Mouse (Mus musculus): ENCODE measurements around the gene Hist1h4n. TPM values are rescaled to one million over a fixed set of nuclear protein-coding genes. Genes with fewer than 3 reads are reported as not detected.
"Not testable (repeated sequence)": the region's sequence is repeated elsewhere in the genome, so short reads cannot be mapped to it uniquely, and the experiment has no call there.

Hist1h4n gene
- polyA plus RNA-seq, 1 experiment = 58.6 TPM

DNA sequence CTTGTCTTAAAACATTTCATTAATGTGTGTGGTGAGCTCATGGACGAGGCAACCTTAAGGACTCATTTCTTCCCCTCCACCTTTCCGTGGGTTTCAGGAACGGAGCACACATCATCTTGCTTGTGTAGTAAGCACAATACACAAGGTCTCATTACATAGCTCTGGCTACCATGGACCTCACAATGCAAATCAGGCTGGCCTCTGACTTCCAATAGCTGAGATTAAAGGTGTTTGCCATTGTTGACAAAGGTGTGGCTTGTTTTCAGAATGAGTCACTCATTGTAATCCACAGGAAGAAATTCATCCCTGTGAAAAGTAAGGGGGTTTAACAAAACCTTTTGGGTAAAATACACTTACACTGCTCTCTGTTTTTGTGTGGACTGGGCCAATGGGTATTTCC, 3.5 kb downstream of the Hist1h4n start:
- no peak for TF ChIP-seq POLR2A (IDR thresholded peaks at IDR 0.05; ENCODE audit: borderline replicate concordance, extremely low read depth, insufficient read depth, insufficient read length, poor library complexity, severe bottlenecking)
- no peak for TF ChIP-seq CTCF (IDR thresholded peaks at IDR 0.05; ENCODE audit: borderline replicate concordance, extremely low read depth, insufficient read depth, insufficient read length)
- DNase-seq (ENCODE audit: low read depth) = no peak

DNA sequence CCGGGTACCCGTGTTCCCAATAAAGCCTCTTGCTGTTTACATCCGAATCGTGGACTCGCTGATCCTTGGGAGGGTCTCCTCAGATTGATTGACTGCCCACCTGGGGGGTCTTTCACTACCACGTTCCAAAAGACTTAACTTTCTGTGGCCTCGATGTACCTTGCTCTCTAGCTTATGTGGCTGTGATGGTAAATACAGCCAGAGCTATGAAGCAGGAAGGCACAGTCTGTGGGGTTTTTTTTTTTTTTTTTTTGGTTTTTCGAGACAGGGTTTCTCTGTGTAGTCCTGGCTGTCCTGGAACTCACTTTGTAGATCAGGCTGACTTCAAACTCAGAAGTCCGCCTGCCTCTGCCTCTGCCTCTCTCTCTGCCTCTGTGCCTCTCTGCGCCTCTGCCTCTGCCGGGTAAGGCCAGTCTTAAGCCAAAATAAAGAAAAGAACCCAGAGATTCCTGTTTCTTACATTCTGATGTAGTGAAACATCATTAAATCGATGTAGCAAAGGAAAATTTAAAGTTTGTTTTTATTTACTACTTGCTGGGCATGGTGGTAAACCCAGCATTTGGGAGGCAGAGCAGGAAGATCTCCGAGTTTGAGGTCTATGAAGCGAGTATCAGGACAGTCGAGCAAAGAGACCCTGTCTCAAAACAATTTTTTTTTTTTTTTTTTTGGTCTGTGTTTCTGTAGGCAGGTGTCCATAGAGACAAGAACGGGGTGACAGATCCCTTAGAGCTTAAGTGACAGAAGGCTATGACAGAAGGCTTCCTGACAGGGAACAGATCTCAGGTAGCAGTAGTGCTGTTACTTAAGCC, 11.7 kb downstream of the Hist1h4n start:
- not testable (repeated sequence) for DNase-seq (ENCODE audit: low read depth)

DNA sequence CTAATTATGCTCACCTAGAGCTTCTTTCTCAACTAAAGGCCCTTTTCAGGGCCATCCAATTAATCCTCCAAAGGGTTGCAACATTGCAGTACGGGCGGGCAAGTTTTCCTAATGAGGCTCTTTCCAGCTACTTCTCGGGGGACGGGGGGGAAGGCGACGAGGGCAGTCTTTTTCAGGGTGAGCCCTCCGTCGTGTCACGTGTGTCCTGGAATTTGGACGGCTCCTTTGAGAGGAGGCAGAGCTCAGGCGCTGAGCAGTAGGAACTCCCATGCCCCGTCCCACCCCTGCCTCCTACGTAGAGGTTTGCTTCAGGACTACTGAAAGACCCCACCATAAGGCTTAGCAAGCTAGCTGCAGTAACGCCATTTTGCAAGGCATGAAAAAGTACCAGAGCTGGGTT, 19.9 kb downstream of the Hist1h4n start:
- not testable (repeated sequence) for DNase-seq (ENCODE audit: low read depth)

DNA sequence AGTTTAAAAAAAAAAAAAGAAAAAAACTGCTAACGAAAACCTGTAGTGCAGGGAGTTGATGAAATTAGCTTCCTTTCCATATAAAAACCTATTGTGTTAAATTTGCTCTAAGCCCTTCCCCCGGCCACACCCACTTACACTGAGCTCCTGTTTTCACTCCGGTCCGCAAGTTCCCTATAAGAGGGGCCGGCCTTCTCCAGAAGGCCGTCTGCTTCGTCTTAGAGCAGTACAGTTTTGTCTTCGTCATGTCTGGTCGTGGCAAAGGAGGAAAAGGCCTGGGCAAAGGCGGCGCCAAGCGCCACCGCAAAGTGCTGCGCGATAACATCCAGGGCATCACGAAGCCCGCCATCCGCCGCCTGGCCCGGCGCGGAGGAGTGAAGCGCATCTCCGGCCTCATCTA, 20.5 kb downstream of the Hist1h4n start, which contains the start of gene Hist1h4m:
Hist1h4m (plus strand) TSS at position 208 of the 400 bp plus-strand sequence.
- DNase-seq (ENCODE audit: low read depth) = not testable (repeated sequence)

DNA sequence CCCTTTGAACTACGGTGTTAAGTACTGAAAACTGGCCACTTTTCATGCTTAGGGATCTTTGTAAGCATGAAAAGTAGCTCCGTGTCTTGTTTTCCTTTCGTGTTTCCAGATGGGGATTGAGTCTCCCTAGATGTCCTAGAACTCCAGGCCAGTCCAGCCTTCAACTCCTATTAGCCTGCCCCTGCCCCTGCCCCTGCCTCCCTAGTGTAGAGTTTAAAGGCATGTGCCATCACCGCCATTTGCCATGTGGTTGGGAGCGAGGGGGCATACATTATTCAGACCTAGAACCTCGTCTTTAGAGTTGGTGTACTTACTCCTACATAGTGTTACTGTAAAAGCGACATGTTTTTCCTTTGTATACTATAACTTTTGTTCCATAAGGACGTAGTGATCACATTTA, 20.9 kb downstream of the Hist1h4n start:
- not testable (repeated sequence) for DNase-seq (ENCODE audit: low read depth)

DNA sequence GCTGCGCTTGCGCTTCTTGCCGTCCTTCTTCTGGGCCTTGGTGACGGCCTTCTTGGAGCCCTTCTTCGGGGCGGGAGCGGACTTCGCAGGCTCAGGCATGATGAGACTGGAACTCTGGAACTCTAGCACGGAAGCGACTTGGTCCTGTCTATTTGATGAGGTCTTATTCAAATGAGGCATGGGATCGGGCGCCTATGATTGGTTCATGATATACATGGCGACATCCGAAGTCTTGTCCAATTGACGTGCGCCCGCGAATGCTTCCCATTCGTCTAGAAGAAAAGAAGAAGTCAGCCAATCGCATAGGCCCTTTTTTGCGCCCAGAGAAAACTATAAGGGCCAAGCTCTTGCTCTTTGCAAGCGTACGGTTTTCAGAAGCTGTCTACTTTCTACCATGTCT, 21.9 kb downstream of the Hist1h4n start, which contains the start of the genes Hist1h2bq and Hist1h2ao:
Hist1h2bq (minus strand) TSS at position 125 of the 400 bp plus-strand sequence.
Hist1h2ao (plus strand) TSS at position 393 of the 400 bp plus-strand sequence.
- DNase-seq (ENCODE audit: low read depth) = not testable (repeated sequence)

DNA sequence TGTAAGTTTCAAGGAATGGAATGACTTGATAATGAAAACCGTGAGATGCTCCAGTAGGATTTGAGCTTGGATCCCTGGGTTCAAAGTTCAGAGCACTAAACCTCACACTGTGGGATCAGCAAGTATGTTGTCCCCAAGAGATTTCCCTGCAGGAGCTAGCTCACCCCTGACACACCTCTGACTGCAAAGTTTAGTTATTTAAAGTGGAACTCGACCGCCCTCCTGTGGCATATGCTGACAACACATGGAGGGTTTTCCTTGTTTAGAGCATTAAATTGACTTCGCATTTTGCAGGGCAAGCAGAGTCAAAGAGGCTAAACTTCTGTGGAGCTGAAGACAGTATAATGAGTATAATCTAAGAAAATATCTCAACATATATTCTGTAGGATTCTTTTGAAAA, 28.9 kb downstream of the Hist1h4n start:
- DNase-seq (ENCODE audit: low read depth) = not testable (repeated sequence)

DNA sequence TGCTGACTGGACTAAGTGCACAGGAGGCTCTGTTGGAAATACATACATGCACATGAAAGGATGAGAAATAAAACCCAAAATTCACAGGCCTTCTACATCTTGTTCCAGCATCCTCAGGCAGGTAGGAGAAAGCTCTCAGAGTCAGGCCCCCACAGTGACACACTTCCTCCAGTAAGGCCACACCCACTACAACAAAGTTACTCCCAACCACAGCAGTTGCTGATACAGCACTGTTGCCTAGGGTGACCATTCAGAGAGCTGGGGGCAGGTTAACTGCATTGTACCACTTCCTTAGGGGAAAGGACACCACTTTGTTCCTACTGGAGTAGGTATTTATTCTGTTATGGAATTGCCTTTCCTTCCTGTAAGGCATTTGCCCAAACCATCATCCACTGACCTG, 34.8 kb downstream of the Hist1h4n start:
- DNase-seq (ENCODE audit: low read depth) = not testable (repeated sequence)

DNA sequence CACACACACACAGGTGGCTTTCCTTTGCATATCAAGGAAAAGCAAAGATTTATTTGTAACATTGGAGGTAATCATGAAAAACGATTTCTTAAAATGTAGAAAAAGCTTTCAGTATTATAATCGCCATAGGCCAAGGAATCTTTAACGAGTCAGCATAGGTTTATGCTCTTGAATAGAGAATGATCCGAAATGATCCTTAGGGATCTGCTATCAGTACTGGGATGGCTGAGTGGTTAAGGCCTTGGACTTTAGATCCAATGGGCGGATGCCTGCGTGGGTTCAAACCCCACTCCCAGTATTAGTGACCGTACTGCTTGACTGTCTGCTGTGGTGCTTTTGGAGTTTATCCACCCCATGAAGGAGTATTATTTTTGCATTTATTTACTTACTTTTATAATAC, 36.4 kb downstream of the Hist1h4n start:
- no peak for DNase-seq (ENCODE audit: low read depth)
- TF ChIP-seq POLR2A (IDR thresholded peaks at IDR 0.05; ENCODE audit: borderline replicate concordance, extremely low read depth, insufficient read depth, insufficient read length, poor library complexity, severe bottlenecking) = no peak
- TF ChIP-seq CTCF (IDR thresholded peaks at IDR 0.05; ENCODE audit: borderline replicate concordance, extremely low read depth, insufficient read depth, insufficient read length) = no peak

DNA sequence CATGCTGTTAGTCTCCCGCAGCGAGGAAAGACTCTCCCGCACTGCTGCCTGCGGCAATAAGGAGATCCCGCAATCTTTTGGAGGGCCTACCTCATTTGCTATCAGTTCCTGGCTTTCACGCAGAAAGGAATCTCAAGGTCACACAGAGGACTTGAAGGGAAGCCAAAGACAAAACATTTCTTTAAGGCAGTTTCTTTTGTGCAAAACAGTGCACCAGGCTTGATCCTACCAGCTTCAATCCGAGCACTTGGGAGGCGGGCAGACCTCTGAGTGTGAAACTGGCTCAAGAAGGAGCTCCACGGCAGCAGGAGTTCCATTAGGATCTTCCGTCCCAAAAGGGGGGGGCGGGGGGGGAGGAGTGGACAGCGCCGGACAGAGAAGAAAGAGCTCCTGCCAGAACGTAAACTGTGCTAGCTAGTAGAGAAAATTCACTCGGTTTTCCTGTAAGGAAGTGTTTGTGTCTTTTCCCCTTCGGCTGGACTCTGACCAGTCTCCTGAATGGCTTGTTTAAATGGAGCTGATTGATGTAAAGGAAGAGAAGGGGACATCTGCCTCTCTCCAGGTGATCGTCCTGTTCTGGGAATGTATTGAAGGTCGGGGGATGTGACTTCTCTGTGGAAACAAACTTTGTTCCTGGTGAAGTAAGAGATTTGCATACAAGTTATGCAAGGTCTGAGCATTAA, 41.3 kb downstream of the Hist1h4n start:
- DNase-seq (ENCODE audit: low read depth) = peak; percentile 41
- TF ChIP-seq CTCF (IDR thresholded peaks at IDR 0.05; ENCODE audit: borderline replicate concordance, extremely low read depth, insufficient read depth, insufficient read length) (no peak), POLR2A (IDR thresholded peaks at IDR 0.05; ENCODE audit: borderline replicate concordance, extremely low read depth, insufficient read depth, insufficient read length, poor library complexity, severe bottlenecking) (no peak)

DNA sequence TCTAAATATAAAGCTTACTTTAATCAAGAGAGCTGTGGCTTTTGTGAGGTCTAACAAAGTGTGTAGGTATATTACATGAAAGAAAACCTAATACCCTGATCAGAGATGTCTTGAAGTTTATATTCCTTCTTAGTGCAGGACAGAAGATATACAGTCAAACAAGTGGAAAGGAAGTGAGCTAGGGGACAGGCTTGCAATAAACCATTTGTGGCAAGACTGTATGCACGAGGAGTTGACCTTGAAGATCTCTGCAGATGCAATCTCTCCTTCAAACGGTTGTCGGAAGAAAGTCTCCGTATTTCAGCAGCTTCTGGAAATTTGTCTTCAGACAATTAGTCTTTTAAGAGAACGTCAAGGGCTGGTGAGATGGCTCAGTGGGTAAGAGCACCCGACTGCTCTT, 42.1 kb downstream of the Hist1h4n start:
- TF ChIP-seq CTCF (IDR thresholded peaks at IDR 0.05; ENCODE audit: borderline replicate concordance, extremely low read depth, insufficient read depth, insufficient read length) = no peak
- no peak for TF ChIP-seq POLR2A (IDR thresholded peaks at IDR 0.05; ENCODE audit: borderline replicate concordance, extremely low read depth, insufficient read depth, insufficient read length, poor library complexity, severe bottlenecking)
- no peak for DNase-seq (ENCODE audit: low read depth)

DNA sequence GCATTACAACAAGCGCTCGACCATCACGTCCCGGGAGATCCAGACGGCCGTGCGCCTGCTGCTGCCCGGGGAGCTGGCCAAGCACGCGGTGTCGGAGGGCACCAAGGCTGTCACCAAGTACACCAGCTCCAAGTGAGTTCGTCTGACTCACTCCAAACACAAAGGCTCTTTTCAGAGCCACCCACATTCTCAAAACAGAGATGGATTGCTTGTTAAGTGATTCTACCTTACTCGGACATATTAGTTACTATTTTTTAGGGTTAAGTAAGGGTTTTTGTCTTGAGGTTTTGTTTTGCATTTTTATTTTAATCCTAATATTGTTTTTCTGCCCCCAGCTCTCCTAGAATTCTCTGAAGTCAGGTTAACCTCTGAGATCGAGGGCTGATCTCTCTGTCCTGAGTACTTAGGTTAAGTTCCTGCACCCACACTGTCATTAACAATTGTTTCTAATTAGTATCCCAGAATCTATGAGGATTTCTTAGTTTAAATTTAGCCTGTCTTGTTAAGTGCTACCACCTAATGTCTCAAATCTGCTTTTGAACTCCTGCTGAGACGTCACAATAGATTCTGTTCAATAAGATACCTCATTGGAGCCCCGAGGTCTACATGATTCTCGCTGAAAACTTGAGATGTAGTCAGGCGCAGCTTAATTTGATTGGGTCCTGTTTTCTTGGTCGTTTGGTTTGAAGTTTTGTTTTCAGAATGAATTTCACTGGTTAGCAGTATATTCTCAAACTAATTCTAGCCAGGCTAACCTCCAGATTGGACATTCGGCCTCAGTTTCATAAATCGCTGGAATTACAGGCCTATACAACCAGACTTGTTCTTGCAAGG, 44.0 kb downstream of the Hist1h4n start:
- peak; percentile 63 for DNase-seq (ENCODE audit: low read depth)
- TF ChIP-seq POLR2A (IDR thresholded peaks at IDR 0.05; ENCODE audit: borderline replicate concordance, extremely low read depth, insufficient read depth, insufficient read length, poor library complexity, severe bottlenecking) = no peak
- no peak for TF ChIP-seq CTCF (IDR thresholded peaks at IDR 0.05; ENCODE audit: borderline replicate concordance, extremely low read depth, insufficient read depth, insufficient read length)

DNA sequence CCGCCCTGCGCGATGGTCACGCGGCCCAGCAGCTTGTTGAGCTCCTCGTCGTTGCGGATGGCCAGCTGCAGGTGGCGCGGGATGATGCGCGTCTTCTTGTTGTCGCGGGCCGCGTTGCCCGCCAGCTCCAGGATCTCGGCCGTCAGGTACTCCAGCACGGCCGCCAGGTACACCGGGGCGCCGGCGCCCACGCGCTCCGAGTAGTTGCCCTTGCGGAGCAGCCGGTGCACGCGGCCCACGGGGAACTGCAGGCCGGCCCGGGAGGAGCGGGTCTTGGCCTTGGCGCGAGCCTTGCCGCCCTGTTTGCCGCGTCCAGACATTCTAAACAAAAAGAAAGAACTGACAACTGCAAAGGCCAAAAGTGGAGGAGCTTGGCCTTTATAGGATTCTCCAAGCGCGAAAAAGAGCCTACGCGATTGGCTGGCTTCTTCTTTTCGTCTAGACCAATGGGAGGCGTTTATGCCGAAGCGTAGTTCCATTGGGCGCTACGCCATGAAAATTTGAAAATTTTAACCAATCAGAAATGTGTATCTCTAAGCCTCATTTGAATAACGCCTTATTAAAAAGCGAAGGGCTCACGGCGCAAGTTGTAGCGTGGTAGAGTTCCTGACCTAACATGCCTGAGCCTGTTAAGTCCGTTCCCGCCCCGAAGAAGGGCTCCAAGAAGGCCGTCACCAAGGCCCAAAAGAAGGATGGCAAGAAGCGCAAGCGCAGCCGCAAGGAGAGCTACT, 44.9 kb downstream of the Hist1h4n start, which contains the start of the genes Hist1h2an and Hist1h2bp:
Hist1h2an (minus strand) TSS at position 320 of the 731 bp plus-strand sequence.
Hist1h2bp (plus strand) TSS at position 563 of the 731 bp plus-strand sequence.
- DNase-seq (ENCODE audit: low read depth) = peak; percentile 99

Measured in brain, embryonic 14.5 days (tissue).